Comparison of ENCODE assay signal across 9 mouse cellular contexts in genomic region chr11:79095713-79096112, GRCm38 (mm10). TPM values are rescaled to one million over a fixed set of nuclear protein-coding genes. Genes with fewer than 3 reads are reported as not detected.
DNase-seq lines count a peak whose midpoint lies in the region; ATAC-seq and TF ChIP-seq lines count a peak whose summit lies in the region.
"Had no signal": no experiment of that assay in that cellular context is flagged by ENCODE, and none has a peak within 500 bp of the region (broad histone marks: within the 10 kb centered on the region; RNA-seq: fewer than 3 reads in every experiment).

No protein-coding gene starts in this region.

- H3K79me2 ChIP-seq in liver, adult 2 months (ENCODE audit: control insufficient read depth, insufficient read depth, low read length), result 0 out of 2 replicates have a peak, but pooled peaks cover 3% of the 10 kb centered on the region

- DNase-seq in liver, adult 2 months (ENCODE audit: extremely low read depth, low read depth, low spot score), result no peak
- no peak for DNase-seq in liver, embryonic 11.5 days (ENCODE audit: low spot score)
- DNase-seq in embryo, embryonic 9.5 days (ENCODE audit: extremely low spot score), result peak; percentile 49
- no peak for DNase-seq in ovary, postnatal 36 days (ENCODE audit: low spot score)
- DNase-seq in kidney, adult 8-10 months, result no peak
- no peak for DNase-seq in thymus, postnatal 4 days
- DNase-seq: adrenal gland, postnatal 14 days had no signal

- no peak for TF ChIP-seq CTCF in liver, adult 2 months (IDR thresholded peaks at IDR 0.05; ENCODE audit: low read depth, low read length)

- H3K27me3 ChIP-seq in liver, adult 2 months (ENCODE audit: control insufficient read depth, insufficient read depth, low read length), result no peaks in the 10 kb centered on the region
- H3K27me3 ChIP-seq in liver, embryonic 11.5 days (replicated peaks; ENCODE audit: control insufficient read depth, insufficient read depth, low read length), result no peaks in the 10 kb centered on the region
- no peaks in the 10 kb centered on the region for H3K27me3 ChIP-seq in hindbrain, embryonic 15.5 days
- no peaks in the 10 kb centered on the region for H3K27me3 ChIP-seq in neural tube, embryonic 15.5 days (replicated peaks)

- ATAC-seq in liver, embryonic 11.5 days (replicated peaks; ENCODE audit: low FRiP score), result no peak
- ATAC-seq in hindbrain, embryonic 15.5 days (ENCODE audit: low FRiP score, low read depth), result peak; percentile 7; the same call in 1 of the 2 replicates
- no peak; the same call in 1 of the 2 replicates for ATAC-seq in neural tube, embryonic 15.5 days (ENCODE audit: low FRiP score)

- H3K27ac ChIP-seq in liver, adult 2 months (replicated peaks; ENCODE audit: insufficient read depth, low read depth, low read length), result peak overlapping the region; percentile 28
- H3K27ac ChIP-seq in liver, embryonic 11.5 days (ENCODE audit: low read depth, low read length), result no peak overlapping the region
- H3K27ac ChIP-seq in hindbrain, embryonic 15.5 days (replicated peaks), result peak overlapping the region; percentile 48; the same call in 1 of the 2 replicates
- peak overlapping the region; percentile 72 for H3K27ac ChIP-seq in neural tube, embryonic 15.5 days (replicated peaks)

- no peak overlapping the region for H3K4me3 ChIP-seq in liver, adult 2 months (ENCODE audit: insufficient read depth, low read depth, low read length)
- H3K4me3 ChIP-seq in liver, embryonic 11.5 days (ENCODE audit: low read depth, low read length), result no peak overlapping the region
- H3K4me3 ChIP-seq in hindbrain, embryonic 15.5 days, result no peak overlapping the region
- H3K4me3 ChIP-seq in neural tube, embryonic 15.5 days (replicated peaks), result no peak overlapping the region

- no peak for TF ChIP-seq POLR2A in liver, adult 2 months (IDR thresholded peaks at IDR 0.05; ENCODE audit: extremely low read depth, insufficient read depth, low read length)

- peaks cover 9% of the 10 kb centered on the region; the same call in 1 of the 2 replicates for H3K4me1 ChIP-seq in liver, adult 2 months (ENCODE audit: control insufficient read depth, insufficient read depth, low read length)
- H3K4me1 ChIP-seq in liver, embryonic 11.5 days (replicated peaks; ENCODE audit: control insufficient read depth, insufficient read depth, low read length), result peaks cover 18% of the 10 kb centered on the region; the same call in 1 of the 2 replicates
- H3K4me1 ChIP-seq in hindbrain, embryonic 15.5 days (replicated peaks), result peaks cover 26% of the 10 kb centered on the region
- H3K4me1 ChIP-seq in neural tube, embryonic 15.5 days, result peaks cover 50% of the 10 kb centered on the region

- H3K36me3 ChIP-seq in liver, adult 2 months (ENCODE audit: control insufficient read depth, insufficient read depth, low read length), result no peaks in the 10 kb centered on the region
- no peaks in the 10 kb centered on the region for H3K36me3 ChIP-seq in liver, embryonic 11.5 days (ENCODE audit: control insufficient read depth, insufficient read depth, low read length)
- no peaks in the 10 kb centered on the region for H3K36me3 ChIP-seq in hindbrain, embryonic 15.5 days
- H3K36me3 ChIP-seq in neural tube, embryonic 15.5 days, result no peaks in the 10 kb centered on the region

- no peak overlapping the region for H3K4me2 ChIP-seq in liver, embryonic 11.5 days
- no peak overlapping the region for H3K4me2 ChIP-seq in hindbrain, embryonic 15.5 days
- no peak overlapping the region for H3K4me2 ChIP-seq in neural tube, embryonic 15.5 days

- 65% methylated on average over 2 of the region's 2 CpGs for WGBS in liver, adult 2 months
- WGBS in liver, embryonic 11.5 days, result 64% methylated on average over 2 of the region's 2 CpGs
- WGBS in hindbrain, embryonic 15.5 days, result 3% methylated on average over 2 of the region's 2 CpGs
- WGBS in neural tube, embryonic 15.5 days, result 15% methylated on average over 2 of the region's 2 CpGs

- no peak overlapping the region; the same call in 1 of the 2 replicates for H3K9ac ChIP-seq in liver, adult 2 months (ENCODE audit: low read depth, low read length)
- no peak overlapping the region for H3K9ac ChIP-seq in liver, embryonic 11.5 days (ENCODE audit: low read depth, low read length)
- no peak overlapping the region for H3K9ac ChIP-seq in hindbrain, embryonic 15.5 days
- no peak overlapping the region for H3K9ac ChIP-seq in neural tube, embryonic 15.5 days (replicated peaks)

- no peaks in the 10 kb centered on the region for H3K9me3 ChIP-seq in liver, embryonic 11.5 days (ENCODE audit: control insufficient read depth, low read length)
- H3K9me3 ChIP-seq in hindbrain, embryonic 15.5 days, result no peaks in the 10 kb centered on the region
- H3K9me3 ChIP-seq in neural tube, embryonic 15.5 days (replicated peaks), result no peaks in the 10 kb centered on the region

RNA-seq across cellular contexts. Expression of gene Ksr1, which starts 50.5 kb away (rescaled TPM):
- total RNA-seq in liver, adult 2 months (2014; rRNA removed), result 0.65 and 1.2 TPM in 2 replicates
- polyA plus RNA-seq in liver, adult 2 months (2012; rRNA removed), result 1.2 and 1.5 TPM in 2 replicates
- polyA plus RNA-seq in liver, embryonic 11.5 days (2014; fragmentation: Nextera tagmentation; extraction: Ambion mirVana), result 4.1 and 5.0 TPM in 2 replicates
- 5.0 and 5.6 TPM in 2 replicates for polyA plus RNA-seq in hindbrain, embryonic 15.5 days (2015; fragmentation: Nextera tagmentation; extraction: Ambion mirVana)
- 4.5 and 5.8 TPM in 2 replicates for polyA plus RNA-seq in neural tube, embryonic 15.5 days (2015; fragmentation: Nextera tagmentation; extraction: Ambion mirVana)
